Mouse (Mus musculus) heart, adult 2 months (tissue): ENCODE results near the gene Slc38a10.

Experiments
- CTCF ChIP-seq: fragments of 200-600 bp; IDR thresholded peaks from 2 replicates; pipeline ENCODE4 v1.8.1; 2022; ENCODE audit warnings: antibody characterized with exemption, mild to moderate bottlenecking, moderate library complexity
- POLR2A ChIP-seq: fragments of 200-500 bp; IDR thresholded peaks from 2 replicates; pipeline ENCODE4 v1.6.1; 2011; ENCODE audit warnings: mild to moderate bottlenecking, low read depth, low read length, control low read depth; ENCODE audit not compliant: insufficient read depth

- no peak for TF ChIP-seq CTCF
- TF ChIP-seq POLR2A: no peak
Measured at GRCm38 (mm10) chr11:120071065-120071464, 80.1 kb downstream of the Slc38a10 start.
